Mouse (Mus musculus) lung, adult 2 months (tissue): ENCODE results near the gene Skp2. TPM values are rescaled to one million over a fixed set of nuclear protein-coding genes. Genes with fewer than 3 reads are reported as not detected.
A peak's percentile ranks its signal among the peaks of the same experiment; 100 is the strongest.

ENCODE experiments used
- DNase-seq: peaks from one replicate; pipeline ENCODE4 v3.0.0; 2022
- H3K4me1 ChIP-seq: fragments of 200-500 bp; 2 replicates; pipeline ENCODE4 v1.6.1; 2011; ENCODE audit warnings: low read length; ENCODE audit not compliant: control insufficient read depth, insufficient read depth
- H3K4me3 ChIP-seq: fragments of 200-500 bp; replicated peaks from 2 replicates; pipeline ENCODE3; 2011; ENCODE audit warnings: low read depth, mild to moderate bottlenecking, control low read depth, low read length; ENCODE audit errors: extremely low read depth
- CTCF ChIP-seq: fragments of 200-500 bp; IDR thresholded peaks from 2 replicates; pipeline ENCODE4 v1.5.1; 2011; ENCODE audit warnings: mild to moderate bottlenecking, low read length, control low read depth; ENCODE audit not compliant: insufficient read depth
- POLR2A ChIP-seq: fragments of 200-500 bp; IDR thresholded peaks from 2 replicates; pipeline ENCODE4 v1.6.1; 2011; ENCODE audit warnings: low read depth, mild to moderate bottlenecking, control low read depth, low read length, borderline replicate concordance; ENCODE audit errors: extremely low read depth
- WGBS: fragments of 180-500 bp; shearing (Covaris S2); methylation state at CpG from one replicate; pipeline ENCODE4 v1.1.7; 2018; 5-methylcytosine and 5-hydroxymethylcytosine counted together
- polyA plus RNA-seq: library from polyadenylated mRNA; depleted of rRNA; stranded (reverse); fragments of >200 nt; gene quantifications from 2 replicates; pipeline ENCODE4 v1.2.3, GENCODE M21; 2012; rRNA removed

The Skp2 gene
- polyA plus RNA-seq, 1 experiment: 1.6 TPM

DNA sequence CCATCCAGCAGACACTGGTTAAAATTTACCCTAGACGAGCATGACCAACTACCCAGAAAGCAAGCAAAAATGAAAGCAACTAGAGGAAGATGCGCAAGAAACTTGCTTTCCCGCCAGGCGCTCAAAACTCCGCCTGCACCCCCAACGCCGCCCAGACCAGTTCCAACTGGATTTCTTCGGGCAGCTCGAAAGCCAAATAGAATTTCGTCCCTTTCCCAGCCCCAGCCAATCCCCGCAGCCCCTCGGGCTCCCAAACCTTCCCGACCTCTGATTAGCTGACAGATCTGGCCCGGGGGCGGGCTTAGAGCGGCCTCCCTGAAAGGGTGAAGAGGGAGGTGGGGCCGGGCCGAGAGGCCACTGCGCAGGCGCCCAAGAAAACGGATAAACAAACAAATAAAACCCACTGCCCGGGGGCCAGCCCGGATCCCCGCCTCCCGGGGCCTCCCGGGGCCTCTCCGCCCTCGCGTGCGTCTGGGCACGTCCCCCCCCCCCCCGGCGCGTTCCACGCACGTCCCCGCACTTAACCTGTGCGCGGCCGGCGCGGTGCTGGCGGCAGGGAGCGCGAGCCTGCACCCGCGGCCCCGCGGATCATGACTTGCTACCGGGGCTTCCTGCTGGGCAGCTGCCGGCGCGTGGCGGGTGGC lies 84.2 kb downstream of the Skp2 start, which contains the start of gene Nadk2:
TSS of gene Nadk2 (plus strand) at position 349 of the 644 bp plus-strand sequence.
- H3K4me3 ChIP-seq: peak within 1 kb of the TSS; percentile 79
- peak; percentile 98 for DNase-seq
- under 1% methylated on average over 53 of the region's 54 CpGs for WGBS
- H3K4me1 ChIP-seq: peaks cover 11% of the 10 kb centered on the region
- no peak for TF ChIP-seq CTCF
- TF ChIP-seq POLR2A: no peak

DNA sequence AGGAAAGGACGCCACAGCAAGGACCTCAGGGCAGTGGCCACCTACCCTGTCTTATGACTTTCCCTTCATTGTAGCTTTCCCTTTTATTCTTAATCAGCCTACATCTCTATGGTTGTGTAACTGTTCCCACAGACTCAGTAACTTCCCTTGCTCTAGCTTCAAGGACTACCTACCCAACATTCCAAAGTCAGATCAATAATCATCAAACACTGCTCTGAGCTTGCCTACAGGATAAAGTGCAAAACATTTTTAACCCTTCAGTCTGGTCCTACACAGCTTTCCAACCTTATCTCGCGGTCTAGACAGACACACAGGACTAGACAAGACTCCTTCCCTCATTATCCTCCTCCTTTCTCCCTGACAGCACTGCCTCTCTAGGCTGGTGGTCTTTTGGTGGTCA lies 84.9 kb downstream of the Skp2 start:
- Histone ChIP-seq H3K4me1 (peaks cover 11% of the 10 kb centered on the region), H3K4me3 (peak overlapping the region; percentile 79)
- TF ChIP-seq POLR2A: no peak
- no peak for TF ChIP-seq CTCF
- WGBS: under 1% methylated on average over 3 of the region's 3 CpGs
- DNase-seq: no peak

DNA sequence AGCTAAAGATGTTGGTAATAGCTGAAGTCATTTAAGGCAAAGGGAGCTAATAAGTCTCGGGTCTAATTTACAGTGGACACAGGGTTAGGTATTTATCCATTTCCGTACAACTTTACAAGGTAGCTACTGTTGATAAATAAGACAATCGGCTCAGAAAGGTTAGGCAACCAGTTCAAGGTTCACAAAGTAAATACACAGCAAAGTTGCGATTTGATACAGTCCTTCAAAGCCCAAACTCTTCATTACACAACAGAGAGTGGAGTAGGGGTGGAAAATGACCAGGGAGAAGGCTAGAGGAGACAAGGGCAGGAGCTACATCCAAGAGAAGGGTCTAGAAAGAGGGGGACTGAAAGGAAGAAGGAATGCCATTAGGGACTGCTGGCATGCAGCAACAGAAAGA lies 86.3 kb downstream of the Skp2 start:
- Histone ChIP-seq H3K4me3 (no peak overlapping the region), H3K4me1 (peaks cover 9% of the 10 kb centered on the region)
- 62% methylated on average over 4 of the region's 4 CpGs for WGBS
- DNase-seq: no peak
- TF ChIP-seq CTCF: no peak
- TF ChIP-seq POLR2A: no peak

Other genes starting within 250 kb of the Skp2 start
- gene Ranbp3l, start 187.5 kb downstream of the Skp2 start, polyA plus RNA-seq: 0.07 TPM in 1 of 2 replicates, not detected in the other
- 11.5 and 12.0 TPM in 2 replicates for gene Nadk2, start 84.2 kb downstream of the Skp2 start, polyA plus RNA-seq
- 7.5 and 15.3 TPM in 2 replicates for gene Lmbrd2, start 14.9 kb downstream of the Skp2 start, polyA plus RNA-seq
- not detected in 2 replicates for gene Ugt3a1, start 121.5 kb upstream of the Skp2 start, polyA plus RNA-seq
- 0.12 and 0.15 TPM in 2 replicates for gene Ugt3a2, start 180.1 kb upstream of the Skp2 start, polyA plus RNA-seq